Mouse (Mus musculus) lung, adult 2 months (tissue): ENCODE results near the gene Cenpk. TPM values are rescaled to one million over a fixed set of nuclear protein-coding genes. Genes with fewer than 3 reads are reported as not detected.

Experiments used
- DNase-seq: peaks from one replicate; pipeline ENCODE4 v3.0.0; 2022
- H3K4me1 ChIP-seq: fragments of 200-500 bp; 2 replicates; pipeline ENCODE4 v1.6.1; 2011; ENCODE audit warnings: low read length; ENCODE audit not compliant: control insufficient read depth, insufficient read depth
- H3K4me3 ChIP-seq: fragments of 200-500 bp; replicated peaks from 2 replicates; pipeline ENCODE3; 2011; ENCODE audit warnings: low read depth, mild to moderate bottlenecking, control low read depth, low read length; ENCODE audit errors: extremely low read depth
- CTCF ChIP-seq: fragments of 200-500 bp; IDR thresholded peaks from 2 replicates; pipeline ENCODE4 v1.5.1; 2011; ENCODE audit warnings: mild to moderate bottlenecking, low read length, control low read depth; ENCODE audit not compliant: insufficient read depth
- POLR2A ChIP-seq: fragments of 200-500 bp; IDR thresholded peaks from 2 replicates; pipeline ENCODE4 v1.6.1; 2011; ENCODE audit warnings: low read depth, mild to moderate bottlenecking, control low read depth, low read length, borderline replicate concordance; ENCODE audit errors: extremely low read depth
- WGBS: fragments of 180-500 bp; shearing (Covaris S2); methylation state at CpG from one replicate; pipeline ENCODE4 v1.1.7; 2018; 5-methylcytosine and 5-hydroxymethylcytosine counted together
- polyA plus RNA-seq: library from polyadenylated mRNA; depleted of rRNA; stranded (reverse); fragments of >200 nt; gene quantifications from 2 replicates; pipeline ENCODE4 v1.2.3, GENCODE M21; 2012; rRNA removed

Gene Cenpk
- polyA plus RNA-seq, 1 experiment = 0.13 TPM

DNA sequence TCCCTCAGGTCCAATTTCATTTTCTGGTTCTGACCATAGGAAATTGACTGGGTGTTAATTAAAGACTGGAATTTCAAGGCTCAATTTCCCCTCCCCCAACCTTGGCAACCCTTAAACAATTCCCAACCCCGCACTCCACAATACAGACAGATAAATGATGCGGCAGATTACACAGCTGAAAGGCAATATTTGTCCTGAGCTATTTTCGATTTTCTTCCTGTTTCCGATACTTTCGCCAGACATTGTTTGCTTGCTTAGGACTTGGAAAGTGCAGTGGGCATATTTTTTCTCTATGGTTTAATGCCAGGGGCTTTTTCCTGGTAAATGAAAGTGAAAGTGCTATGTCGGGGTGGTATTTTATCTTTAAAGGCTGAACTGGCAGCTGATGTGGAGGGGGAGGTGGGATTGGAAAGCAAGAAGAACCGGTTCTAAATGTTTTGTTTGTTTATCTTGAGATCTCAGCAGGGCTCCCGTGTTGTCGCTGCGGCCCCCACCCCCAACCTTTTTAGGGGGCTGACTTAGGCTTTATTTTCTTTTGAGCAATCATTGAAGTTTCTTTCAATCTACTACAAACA lies 57.4 kb downstream of the Cenpk start:
- Histone ChIP-seq H3K4me1 (peaks cover 5% of the 10 kb centered on the region; the same call in 1 of the 2 replicates), H3K4me3 (peak overlapping the region; percentile 80)
- WGBS = under 1% methylated on average over 10 of the region's 10 CpGs
- peak; percentile 30 for DNase-seq
- TF ChIP-seq POLR2A (no peak), CTCF (no peak)

DNA sequence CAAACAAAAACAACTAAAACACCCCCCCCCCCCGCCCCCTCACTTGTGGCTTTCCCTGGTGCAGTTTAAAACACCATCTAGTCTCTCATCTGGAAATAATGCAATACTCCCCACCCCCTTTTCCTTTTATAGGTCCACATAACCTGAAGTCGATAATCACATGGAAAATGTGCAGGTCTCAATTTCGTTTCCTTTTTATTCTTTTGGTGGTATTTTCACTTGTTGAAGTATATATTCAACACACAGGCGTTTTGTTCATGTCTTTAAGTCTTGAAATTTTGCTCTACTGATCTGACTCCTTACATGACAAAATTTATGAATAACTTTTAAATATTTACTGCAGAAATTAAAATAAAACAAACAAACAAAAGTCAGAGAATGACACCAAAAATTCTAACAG lies 57.9 kb downstream of the Cenpk start:
- DNase-seq = no peak

DNA sequence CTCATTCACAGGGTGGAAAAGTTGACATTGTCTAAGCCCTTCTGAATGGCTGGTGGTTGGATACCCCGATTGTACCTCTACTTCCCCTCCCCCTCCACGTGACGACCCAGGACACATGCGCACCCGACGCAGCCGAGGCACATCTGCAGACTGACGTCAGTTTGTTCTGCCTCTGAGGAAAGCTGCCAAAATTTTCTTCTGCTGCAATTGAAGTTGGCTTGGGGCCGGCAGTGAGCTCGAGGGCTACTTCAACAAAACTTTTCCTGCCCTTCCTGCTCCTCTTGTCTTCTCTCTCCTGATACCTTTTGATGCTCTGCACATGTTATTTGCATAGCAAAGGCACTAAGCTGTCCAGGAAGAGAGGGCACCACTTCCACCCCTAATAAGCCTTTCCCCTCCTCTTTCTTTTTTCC lies 58.5 kb downstream of the Cenpk start:
- DNase-seq = peak; percentile 86
- under 1% methylated on average over 10 of the region's 10 CpGs for WGBS
- Histone ChIP-seq H3K4me1 (peaks cover 5% of the 10 kb centered on the region; the same call in 1 of the 2 replicates), H3K4me3 (peak overlapping the region; percentile 64)
- peak; percentile 70; the same call in 1 of the 2 replicates for TF ChIP-seq POLR2A
- TF ChIP-seq CTCF = no peak

More for the DNA sequence above, 57.9 kb downstream of the Cenpk start:
- no peak overlapping the region for H3K4me3 ChIP-seq
- H3K4me1 ChIP-seq = peaks cover 5% of the 10 kb centered on the region; the same call in 1 of the 2 replicates
- TF ChIP-seq POLR2A (no peak), CTCF (no peak)
- under 1% methylated on average over 4 of the region's 4 CpGs for WGBS

DNA sequence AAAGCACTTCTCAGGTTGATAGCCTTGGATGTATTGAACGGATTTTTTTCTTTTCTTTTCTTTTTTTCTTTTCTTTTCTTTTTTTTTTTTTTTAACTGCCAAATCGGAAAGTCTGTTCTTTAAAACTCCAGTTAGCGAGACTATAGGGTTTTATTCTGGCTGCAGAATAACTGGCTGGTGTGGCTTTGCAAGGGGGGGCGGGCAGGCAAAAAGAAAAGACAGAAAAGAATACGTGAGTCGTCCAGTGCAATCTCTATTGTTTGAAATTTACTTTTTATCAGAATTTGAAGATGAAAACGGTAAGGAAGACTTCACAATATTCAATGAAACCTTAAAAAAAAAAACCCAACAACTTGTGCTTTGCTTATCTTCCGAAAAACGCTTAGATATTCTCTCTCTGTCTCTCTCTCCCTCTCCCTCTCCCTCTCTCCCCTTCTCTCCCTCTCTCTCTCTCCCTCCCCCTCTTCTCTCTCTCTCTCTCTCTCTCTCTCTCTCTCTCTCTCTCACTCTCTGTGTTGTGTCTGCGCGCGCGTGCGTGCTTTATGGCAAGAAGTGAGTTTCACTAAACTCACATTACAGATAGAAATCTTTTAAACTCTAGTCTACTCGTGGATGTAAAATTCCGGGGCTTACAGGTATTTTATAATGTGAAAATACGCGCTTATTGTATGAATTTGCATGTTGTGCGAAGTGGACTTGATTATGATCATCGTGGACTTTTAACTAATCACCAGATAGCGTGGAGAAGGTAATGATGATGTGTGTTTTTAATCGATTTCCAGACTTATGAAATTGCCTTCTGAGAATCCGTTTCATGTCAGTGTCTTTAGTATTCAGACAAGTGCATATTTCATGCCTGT lies 59.2 kb downstream of the Cenpk start, which contains the start of gene Adamts6:
TSS of gene Adamts6 (plus strand) at position 470 of the 860 bp plus-strand sequence.
- H3K4me1 ChIP-seq = peaks cover 5% of the 10 kb centered on the region; the same call in 1 of the 2 replicates
- peak within 1 kb of the TSS; percentile 71 for H3K4me3 ChIP-seq
- no peak for TF ChIP-seq POLR2A
- no peak for TF ChIP-seq CTCF
- DNase-seq = peak; percentile 10
- WGBS = under 1% methylated on average over 23 of the region's 23 CpGs

DNA sequence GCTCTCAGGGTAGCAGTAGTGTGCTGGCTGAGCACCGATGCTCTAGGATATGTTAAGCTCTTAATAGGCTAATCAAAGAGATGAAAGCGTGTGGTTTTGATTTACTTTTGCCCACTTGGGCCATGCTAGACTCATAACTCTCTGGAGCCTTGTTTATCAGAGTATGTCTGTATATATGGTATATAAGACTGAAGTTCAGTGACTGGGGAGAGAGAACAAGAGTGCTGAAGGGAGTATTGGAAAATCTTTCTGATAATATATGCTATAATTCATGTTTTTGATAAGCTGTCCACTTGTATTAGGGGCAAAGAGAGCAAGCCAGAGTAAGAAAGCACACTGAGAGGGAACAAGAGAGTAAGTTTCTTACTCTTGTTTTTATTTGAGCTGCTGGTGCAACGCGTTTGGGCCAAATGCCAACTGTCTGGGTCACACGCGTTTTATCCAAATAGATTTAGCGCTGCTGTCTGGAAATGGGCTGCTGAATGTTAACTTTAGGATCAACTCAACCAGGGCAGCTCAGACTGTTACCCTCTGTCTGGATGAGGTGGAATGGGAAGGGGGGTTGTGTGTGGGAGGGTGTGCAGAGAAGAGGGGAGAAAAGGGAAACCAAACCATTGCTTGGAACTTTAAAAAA lies 59.9 kb downstream of the Cenpk start:
- DNase-seq = peak; percentile 61
- Histone ChIP-seq H3K4me1 (peaks cover 5% of the 10 kb centered on the region; the same call in 1 of the 2 replicates), H3K4me3 (peak overlapping the region; percentile 71)
- TF ChIP-seq POLR2A (no peak), CTCF (no peak)
- WGBS = under 1% methylated on average over 7 of the region's 7 CpGs

DNA sequence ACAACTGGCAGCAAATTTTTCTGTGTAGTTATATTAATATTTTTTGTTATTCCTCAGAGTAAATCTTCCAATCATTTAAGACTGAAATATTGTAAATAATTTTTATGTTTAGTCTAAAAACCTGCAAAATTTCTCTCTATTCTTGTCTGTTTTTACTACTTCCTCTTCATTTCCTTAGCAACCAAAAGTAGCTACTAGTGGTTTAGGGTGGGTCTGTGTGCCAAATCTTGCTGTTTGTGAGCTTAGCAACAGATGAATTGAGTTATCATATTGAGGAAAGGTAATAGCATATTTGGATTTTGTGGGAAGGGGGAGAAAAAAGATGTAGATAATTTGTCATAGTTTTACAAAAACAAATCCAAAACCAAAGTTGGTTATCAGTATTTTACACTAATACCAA lies 60.8 kb downstream of the Cenpk start:
- H3K4me1 ChIP-seq = peaks cover 5% of the 10 kb centered on the region; the same call in 1 of the 2 replicates
- DNase-seq = no peak
- TF ChIP-seq POLR2A (no peak), CTCF (no peak)
- H3K4me3 ChIP-seq = no peak overlapping the region

DNA sequence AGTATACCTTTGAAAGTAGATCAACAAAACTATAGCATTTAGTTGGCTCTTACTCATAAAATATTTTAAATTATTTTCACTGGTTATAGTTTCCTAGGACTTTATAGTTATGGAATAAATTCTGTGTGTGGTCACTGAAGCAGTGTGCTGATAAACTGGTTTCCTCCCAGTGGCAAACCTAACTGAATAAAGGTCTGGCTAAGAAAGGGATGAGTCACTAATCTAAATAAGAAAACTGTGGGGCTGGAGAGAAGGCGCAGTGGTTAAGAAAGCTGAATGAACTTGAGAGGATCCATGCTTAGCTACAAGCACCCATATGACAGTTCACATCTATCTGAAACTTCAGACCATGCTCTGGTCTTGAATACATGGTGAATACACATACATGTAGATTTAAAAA lies 67.1 kb downstream of the Cenpk start:
- no peak overlapping the region for H3K4me3 ChIP-seq
- 0 out of 2 replicates have a peak, but pooled peaks cover 3% of the 10 kb centered on the region for H3K4me1 ChIP-seq
- TF ChIP-seq CTCF (no peak), POLR2A (no peak)
- no peak for DNase-seq
- 94% methylated on average over 1 of the region's 1 CpGs for WGBS

Other genes starting within 250 kb of the Cenpk start
- gene Nln, start 119.0 kb upstream of the Cenpk start, polyA plus RNA-seq = 7.7 and 12.4 TPM in 2 replicates
- 2.1 and 2.5 TPM in 2 replicates for gene Sgtb, start 118.9 kb upstream of the Cenpk start, polyA plus RNA-seq
- 4.7 and 6.9 TPM in 2 replicates for gene Trappc13, start 50.1 kb upstream of the Cenpk start, polyA plus RNA-seq
- gene Trim23, start 49.8 kb upstream of the Cenpk start, polyA plus RNA-seq = 1.7 and 3.5 TPM in 2 replicates
- 0.83 and 2.1 TPM in 2 replicates for gene Ppwd1, start 232 bp downstream of the Cenpk start, polyA plus RNA-seq
- 0.75 and 1.5 TPM in 2 replicates for gene Adamts6, start 59.2 kb downstream of the Cenpk start, polyA plus RNA-seq